Mouse (Mus musculus) MEL (cell line): ENCODE results near the gene Adamtsl4. TPM values are rescaled to one million over a fixed set of nuclear protein-coding genes. Genes with fewer than 3 reads are reported as not detected.

Experiments used
- DNase-seq: peaks from one replicate; pipeline ENCODE4 v3.0.0; 2011; ENCODE audit warnings: low read depth, low spot score
- H3K27ac ChIP-seq: 2 replicates; pipeline ENCODE4 v1.5.1; 2012; ENCODE audit warnings: low read depth, mild to moderate bottlenecking, control low read depth, low read length, moderate library complexity; ENCODE audit not compliant: control insufficient read depth
- H3K27me3 ChIP-seq, 2 experiments: fragments of 150-350 bp in 1 of 2; sonication (generic) in 1 of 2; 2 replicates each; pipeline ENCODE4 v1.6.1; 2012; ENCODE audit warnings: low read length in 2 of 2, mild to moderate bottlenecking in 2 of 2, improper control_type of control experiment in 1 of 2, moderate library complexity in 1 of 2; ENCODE audit not compliant: insufficient read depth in 2 of 2, control insufficient read depth in 1 of 2
- H3K36me3 ChIP-seq, 2 experiments: 2 replicates each; pipeline ENCODE4 v1.6.1; 2012 to 2014; ENCODE audit warnings: low read length in 2 of 2, improper control_type of control experiment in 1 of 2, inconsistent platforms in 1 of 2, mild to moderate bottlenecking in 1 of 2; ENCODE audit not compliant: insufficient read depth in 2 of 2, control insufficient read depth in 1 of 2
- H3K4me1 ChIP-seq, 2 experiments: fragments of 150-350 bp in 1 of 2; sonication (generic) in 1 of 2; 2 replicates each; pipeline ENCODE4 v1.6.1; 2012; ENCODE audit warnings: low read length in 2 of 2, improper control_type of control experiment in 1 of 2, mild to moderate bottlenecking in 1 of 2; ENCODE audit not compliant: insufficient read depth in 2 of 2, control insufficient read depth in 1 of 2
- H3K4me3 ChIP-seq, 2 experiments: fragments of 150-350 bp in 1 of 2; sonication (generic) in 1 of 2; 2 replicates each; pipeline ENCODE4 v1.5.1; 2012; ENCODE audit warnings: low read depth in 2 of 2, low read length in 2 of 2, mild to moderate bottlenecking in 2 of 2, moderate library complexity in 2 of 2, control low read depth in 1 of 2, improper control_type of control experiment in 1 of 2; ENCODE audit not compliant: control insufficient read depth in 1 of 2, insufficient read depth in 1 of 2
- H3K79me2 ChIP-seq: 2 replicates; pipeline ENCODE4 v1.6.1; 2012; ENCODE audit warnings: mild to moderate bottlenecking, low read length, moderate library complexity; ENCODE audit not compliant: control insufficient read depth, poor library complexity, insufficient read depth
- H3K9ac ChIP-seq: 2 replicates; pipeline ENCODE4 v1.6.1; 2012; ENCODE audit warnings: low read depth, mild to moderate bottlenecking, control low read depth, low read length, moderate library complexity; ENCODE audit not compliant: control insufficient read depth, poor library complexity, severe bottlenecking
- H3K9me3 ChIP-seq: fragments of 150-350 bp; sonication (generic); replicated peaks from 2 replicates; pipeline ENCODE4 v1.6.1; 2012; ENCODE audit warnings: mild to moderate bottlenecking, low read length, improper control_type of control experiment, moderate library complexity; ENCODE audit not compliant: insufficient read depth
- BHLHE40 ChIP-seq: IDR thresholded peaks from 2 replicates; pipeline ENCODE4 v1.6.1; 2012; ENCODE audit warnings: low read depth, mild to moderate bottlenecking, inconsistent platforms, low read length, improper control_type of control experiment, borderline replicate concordance
- CHD1 ChIP-seq: IDR thresholded peaks from 2 replicates; pipeline ENCODE4 v1.6.1; 2012; ENCODE audit warnings: low read depth, mild to moderate bottlenecking, inconsistent platforms, low read length, improper control_type of control experiment
- CHD2 ChIP-seq: IDR thresholded peaks from 2 replicates; pipeline ENCODE4 v1.6.1; 2011; ENCODE audit warnings: low read length, improper control_type of control experiment
- CTCF ChIP-seq, 3 experiments: IDR thresholded peaks in 2 of 3; conservative IDR thresholded peaks in 1 of 3; 2 replicates each; pipeline ENCODE4 v1.5.1; 2011 to 2012; ENCODE audit warnings: low read length in 3 of 3, low read depth in 2 of 3, mild to moderate bottlenecking in 2 of 3, improper control_type of control experiment in 1 of 3, inconsistent platforms in 1 of 3, mixed read lengths in 1 of 3, moderate library complexity in 1 of 3; ENCODE audit not compliant: control insufficient read depth in 1 of 3, insufficient read depth in 1 of 3, poor library complexity in 1 of 3, severe bottlenecking in 1 of 3
- E2F4 ChIP-seq: IDR thresholded peaks from 2 replicates; pipeline ENCODE4 v1.6.1; 2011; ENCODE audit warnings: low read depth, low read length, improper control_type of control experiment, borderline replicate concordance
- ELF1 ChIP-seq: IDR thresholded peaks from 2 replicates; pipeline ENCODE4 v1.6.1; 2014; ENCODE audit warnings: low read depth, mild to moderate bottlenecking, inconsistent platforms, low read length, improper control_type of control experiment, moderate library complexity
- EP300 ChIP-seq, 2 experiments: IDR thresholded peaks; 2 replicates each; pipeline ENCODE4 v1.6.1; 2011; ENCODE audit warnings: improper control_type of control experiment in 2 of 2, low read length in 2 of 2, low read depth in 1 of 2, mild to moderate bottlenecking in 1 of 2
- ETS1 ChIP-seq: IDR thresholded peaks from 2 replicates; pipeline ENCODE4 v1.6.1; 2012; ENCODE audit warnings: low read depth, mild to moderate bottlenecking, inconsistent platforms, low read length, improper control_type of control experiment, moderate library complexity
- GABPA ChIP-seq: IDR thresholded peaks from 2 replicates; pipeline ENCODE4 v1.6.1; 2012; ENCODE audit warnings: low read depth, mild to moderate bottlenecking, inconsistent platforms, low read length, improper control_type of control experiment, moderate library complexity
- GATA1 ChIP-seq: IDR thresholded peaks from 2 replicates; pipeline ENCODE4 v1.6.1; 2011; ENCODE audit warnings: low read depth, low read length, improper control_type of control experiment
- HCFC1 ChIP-seq: IDR thresholded peaks from 2 replicates; pipeline ENCODE4 v1.6.1; 2012; ENCODE audit warnings: low read depth, mild to moderate bottlenecking, inconsistent platforms, low read length, improper control_type of control experiment, moderate library complexity
- JUND ChIP-seq: IDR thresholded peaks from 2 replicates; pipeline ENCODE4 v1.6.1; 2011; ENCODE audit warnings: low read depth, mild to moderate bottlenecking, improper control_type of control experiment, low read length
- KAT2A ChIP-seq: conservative IDR thresholded peaks from 2 replicates; pipeline ENCODE4 v1.6.1; 2012; ENCODE audit warnings: low read depth, low read length, improper control_type of control experiment, inconsistent platforms
- MAFK ChIP-seq: IDR thresholded peaks from 2 replicates; pipeline ENCODE4 v1.6.1; 2011; ENCODE audit warnings: low read depth, mild to moderate bottlenecking, low read length, improper control_type of control experiment, borderline replicate concordance
- MAX ChIP-seq: IDR thresholded peaks from 2 replicates; pipeline ENCODE4 v1.6.1; 2011; ENCODE audit warnings: low read length, improper control_type of control experiment
- MAZ ChIP-seq: IDR thresholded peaks from 2 replicates; pipeline ENCODE4 v1.6.1; 2012; ENCODE audit warnings: low read depth, mild to moderate bottlenecking, inconsistent platforms, low read length, improper control_type of control experiment
- MEF2A ChIP-seq: IDR thresholded peaks from 2 replicates; pipeline ENCODE4 v1.6.1; 2014; ENCODE audit warnings: low read depth, mild to moderate bottlenecking, inconsistent platforms, low read length, improper control_type of control experiment; ENCODE audit not compliant: poor library complexity, insufficient replicate concordance, severe bottlenecking; ENCODE audit errors: extremely low read depth
- MXI1 ChIP-seq: IDR thresholded peaks from 2 replicates; pipeline ENCODE4 v1.6.1; 2011; ENCODE audit warnings: mild to moderate bottlenecking, low read depth, low read length, improper control_type of control experiment
- MYB ChIP-seq: IDR thresholded peaks from 2 replicates; pipeline ENCODE4 v1.6.1; 2011; ENCODE audit warnings: mild to moderate bottlenecking, low read depth, low read length, improper control_type of control experiment
- MYC ChIP-seq: IDR thresholded peaks from 2 replicates; pipeline ENCODE4 v1.6.1; 2011; ENCODE audit warnings: low read depth, mild to moderate bottlenecking, low read length, improper control_type of control experiment, moderate library complexity
- NELFE ChIP-seq: IDR thresholded peaks from 2 replicates; pipeline ENCODE4 v1.6.1; 2011; ENCODE audit warnings: low read depth, low read length, improper control_type of control experiment
- NRF1 ChIP-seq: IDR thresholded peaks from 2 replicates; pipeline ENCODE4 v1.6.1; 2014; ENCODE audit warnings: low read depth, mild to moderate bottlenecking, inconsistent platforms, low read length, improper control_type of control experiment, moderate library complexity; ENCODE audit not compliant: poor library complexity, insufficient read depth, severe bottlenecking
- POLR2A ChIP-seq, 2 experiments: IDR thresholded peaks; 2 replicates each; pipeline ENCODE4 v1.6.1; 2011 to 2012; ENCODE audit warnings: low read length in 2 of 2, mild to moderate bottlenecking in 2 of 2, control low read depth in 1 of 2, improper control_type of control experiment in 1 of 2, low read depth in 1 of 2, moderate library complexity in 1 of 2; ENCODE audit not compliant: control insufficient read depth in 1 of 2, insufficient read depth in 1 of 2, poor library complexity in 1 of 2
- POLR2AphosphoS2 ChIP-seq: IDR thresholded peaks from 2 replicates; pipeline ENCODE4 v1.6.1; 2011; ENCODE audit warnings: low read length, improper control_type of control experiment
- POLR2AphosphoS5 ChIP-seq: IDR thresholded peaks from 2 replicates; pipeline ENCODE4 v1.6.1; 2012; ENCODE audit warnings: low read depth, borderline replicate concordance, mild to moderate bottlenecking, inconsistent platforms, low read length, moderate library complexity, mixed read lengths
- RAD21 ChIP-seq: IDR thresholded peaks from 2 replicates; pipeline ENCODE4 v1.6.1; 2011; ENCODE audit warnings: mild to moderate bottlenecking, low read depth, low read length, improper control_type of control experiment
- RCOR1 ChIP-seq: IDR thresholded peaks from 2 replicates; pipeline ENCODE4 v1.6.1; 2012; ENCODE audit warnings: low read depth, mild to moderate bottlenecking, inconsistent platforms, low read length, improper control_type of control experiment
- SIN3A ChIP-seq: IDR thresholded peaks from 2 replicates; pipeline ENCODE4 v1.6.1; 2012; ENCODE audit warnings: low read length, improper control_type of control experiment, inconsistent platforms
- SMC3 ChIP-seq: IDR thresholded peaks from 2 replicates; pipeline ENCODE4 v1.6.1; 2011; ENCODE audit warnings: low read depth, low read length, improper control_type of control experiment
- TAL1 ChIP-seq: IDR thresholded peaks from 2 replicates; pipeline ENCODE4 v1.6.1; 2012; ENCODE audit warnings: mild to moderate bottlenecking, inconsistent platforms, low read length, moderate library complexity, mixed read lengths
- TBP ChIP-seq: IDR thresholded peaks from 2 replicates; pipeline ENCODE4 v1.8.0; 2011; ENCODE audit warnings: low read depth, low read length, improper control_type of control experiment
- TCF12 ChIP-seq: IDR thresholded peaks from 2 replicates; pipeline ENCODE4 v1.6.1; 2014; ENCODE audit warnings: low read depth, mild to moderate bottlenecking, inconsistent platforms, low read length, improper control_type of control experiment, moderate library complexity
- UBTF ChIP-seq: IDR thresholded peaks from 2 replicates; pipeline ENCODE4 v1.6.1; 2012; ENCODE audit warnings: low read depth, mild to moderate bottlenecking, inconsistent platforms, low read length, improper control_type of control experiment, moderate library complexity, borderline replicate concordance; ENCODE audit not compliant: insufficient read depth
- USF1 ChIP-seq: IDR thresholded peaks from 2 replicates; pipeline ENCODE4 v1.6.1; 2014; ENCODE audit warnings: low read depth, mild to moderate bottlenecking, inconsistent platforms, low read length, improper control_type of control experiment, moderate library complexity
- USF2 ChIP-seq, 2 experiments: IDR thresholded peaks; 2 replicates each; pipeline ENCODE4 v1.6.1; 2011 to 2012; ENCODE audit warnings: improper control_type of control experiment in 2 of 2, low read length in 2 of 2, borderline replicate concordance in 1 of 2, inconsistent platforms in 1 of 2, low read depth in 1 of 2, mild to moderate bottlenecking in 1 of 2; ENCODE audit not compliant: insufficient read depth in 1 of 2
- ZC3H11A ChIP-seq: IDR thresholded peaks from 2 replicates; pipeline ENCODE4 v1.6.1; 2012; ENCODE audit warnings: low read depth, mild to moderate bottlenecking, inconsistent platforms, low read length, improper control_type of control experiment
- ZKSCAN1 ChIP-seq: IDR thresholded peaks from 2 replicates; pipeline ENCODE4 v1.6.1; 2012; ENCODE audit warnings: low read depth, mild to moderate bottlenecking, inconsistent platforms, low read length, improper control_type of control experiment, moderate library complexity
- ZMIZ1 ChIP-seq: IDR thresholded peaks from 2 replicates; pipeline ENCODE4 v1.6.1; 2012; ENCODE audit warnings: low read depth, mild to moderate bottlenecking, inconsistent platforms, low read length, improper control_type of control experiment, moderate library complexity
- ZNF384 ChIP-seq: IDR thresholded peaks from 2 replicates; pipeline ENCODE4 v1.6.1; 2012; ENCODE audit warnings: low read depth, mild to moderate bottlenecking, inconsistent platforms, low read length, improper control_type of control experiment
- polyA plus RNA-seq, 2 experiments: library from polyadenylated mRNA; stranded (reverse) in 1 of 2; unstranded in 1 of 2; fragments of >175 nt in 1 of 2; fragments of >200 nt in 1 of 2; gene quantifications; 2 replicates each; pipeline versions ENCODE4 v1.2.1 to v1.2.4; 2012; ENCODE audit warnings: low replicate concordance in 2 of 2, low read depth in 1 of 2; ENCODE audit not compliant: insufficient read length in 2 of 2, insufficient read depth in 1 of 2, missing spikeins in 1 of 2
- total RNA-seq: library from RNA; depleted of rRNA; stranded (reverse); fragments of 300-350 nt; gene quantifications from 2 replicates; pipeline ENCODE4 v1.2.3, GENCODE M21; 2012

Gene Adamtsl4
- total and polyA plus RNA-seq, 3 experiments = 0.27 to 0.88 TPM; not detected in 1

- Histone ChIP-seq H3K27me3 (no peaks in the 10 kb centered on the region), H3K36me3 (peaks cover 21 to 33% of the 10 kb centered on the region in 2 experiments), H3K4me1 (peaks cover 10 to 24% of the 10 kb centered on the region in 2 experiments), H3K9ac (no peak overlapping the region), H3K4me3 (no peak overlapping the region), H3K27ac (no peak overlapping the region), H3K79me2 (no peaks in the 10 kb centered on the region), H3K9me3 (no peaks in the 10 kb centered on the region)
- TF ChIP-seq ZMIZ1 = no peak
- no peak for TF ChIP-seq MEF2A
- TF ChIP-seq SMC3 = peak; percentile 50
- TF ChIP-seq CTCF (IDR thresholded peaks at IDR 0.05 in 2 of 3, conservative IDR thresholded peaks at IDR 0.05 in 1 of 3; ENCODE audit: control insufficient read depth in 1 of 3, insufficient read depth in 1 of 3, low read depth in 2 of 3, low read length in 3 of 3, poor library complexity in 1 of 3, severe bottlenecking in 1 of 3) = peak; percentile 48 to 54 (median 53)
- no peak for TF ChIP-seq CHD1
- TF ChIP-seq GABPA = no peak
- TF ChIP-seq ZKSCAN1 = no peak
- no peak for TF ChIP-seq MXI1
- no peak for TF ChIP-seq JUND
- no peak for TF ChIP-seq USF1
- no peak for TF ChIP-seq UBTF
- no peak for TF ChIP-seq MAZ
- peak; percentile 34; the same call in 1 of the 2 replicates for TF ChIP-seq ZC3H11A
- peak; percentile 80 for TF ChIP-seq TBP
- no peak for TF ChIP-seq CHD2
- TF ChIP-seq ZNF384 = peak; percentile 88
- TF ChIP-seq TCF12 = no peak
- peak; percentile 40 for TF ChIP-seq RAD21
- TF ChIP-seq HCFC1 = no peak
- no peak for TF ChIP-seq POLR2A (IDR thresholded peaks at IDR 0.05; ENCODE audit: control insufficient read depth in 1 of 2, insufficient read depth in 1 of 2, low read depth in 1 of 2, low read length in 2 of 2, poor library complexity in 1 of 2)
- TF ChIP-seq EP300 (IDR thresholded peaks at IDR 0.05; ENCODE audit: low read depth in 1 of 2, low read length in 2 of 2) = no peak
- no peak for TF ChIP-seq MAX
- no peak for TF ChIP-seq GATA1
- peak; percentile 88; the same call in 1 of the 2 replicates for TF ChIP-seq MYC
- no peak for TF ChIP-seq E2F4
- TF ChIP-seq MAFK = no peak
- TF ChIP-seq USF2 (IDR thresholded peaks at IDR 0.05; ENCODE audit: borderline replicate concordance in 1 of 2, insufficient read depth in 1 of 2, low read depth in 1 of 2, low read length in 2 of 2) = no peak
- no peak for TF ChIP-seq NRF1
- no peak for TF ChIP-seq BHLHE40
- no peak for TF ChIP-seq ELF1
- no peak for TF ChIP-seq POLR2AphosphoS5
- TF ChIP-seq POLR2AphosphoS2 = no peak
- TF ChIP-seq TAL1 = no peak
- no peak for TF ChIP-seq KAT2A
- no peak for TF ChIP-seq MYB
- no peak for TF ChIP-seq SIN3A
- no peak for TF ChIP-seq ETS1
- TF ChIP-seq RCOR1 = no peak
- TF ChIP-seq NELFE = no peak
- DNase-seq = peak; percentile 69
Observed at GRCm38 (mm10) chr3:95639694-95640093, 48.0 kb downstream of the Adamtsl4 start.
